Mouse (Mus musculus) liver, adult 2 months (tissue): ENCODE measurements around the gene Arhgef38. TPM values are rescaled to one million over a fixed set of nuclear protein-coding genes. Genes with fewer than 3 reads are reported as not detected.

Source experiments
- DNase-seq: peaks from one replicate; pipeline ENCODE4 v3.0.0-alpha.2; 2011; ENCODE audit warnings: low read depth, low spot score; ENCODE audit errors: extremely low read depth
- H3K27ac ChIP-seq: fragments of 200-500 bp; replicated peaks from 2 replicates; pipeline ENCODE4 v1.5.1; 2012; ENCODE audit warnings: low read depth, mild to moderate bottlenecking, control low read depth, inconsistent platforms, low read length; ENCODE audit not compliant: insufficient read depth
- H3K27me3 ChIP-seq: fragments of 200-500 bp; 2 replicates; pipeline ENCODE4 v1.6.1; 2012; ENCODE audit warnings: mild to moderate bottlenecking, moderate library complexity, low read length, inconsistent platforms; ENCODE audit not compliant: control insufficient read depth, insufficient read depth
- H3K36me3 ChIP-seq: fragments of 200-500 bp; 2 replicates; pipeline ENCODE4 v1.6.1; 2012; ENCODE audit warnings: low read length, inconsistent platforms; ENCODE audit not compliant: control insufficient read depth, insufficient read depth
- H3K4me1 ChIP-seq: fragments of 200-500 bp; 2 replicates; pipeline ENCODE4 v1.6.1; 2011; ENCODE audit warnings: low read length; ENCODE audit not compliant: control insufficient read depth, insufficient read depth
- H3K4me3 ChIP-seq: fragments of 200-500 bp; 2 replicates; pipeline ENCODE4 v1.5.1; 2011; ENCODE audit warnings: low read depth, mild to moderate bottlenecking, control low read depth, low read length, moderate library complexity; ENCODE audit not compliant: insufficient read depth
- H3K79me2 ChIP-seq: fragments of 200-500 bp; 2 replicates; pipeline ENCODE4 v1.6.1; 2012; ENCODE audit warnings: inconsistent platforms, mild to moderate bottlenecking, low read length, moderate library complexity; ENCODE audit not compliant: control insufficient read depth, insufficient read depth
- H3K9ac ChIP-seq: fragments of 200-500 bp; 2 replicates; pipeline ENCODE4 v1.6.1; 2012; ENCODE audit warnings: low read depth, mild to moderate bottlenecking, control low read depth, inconsistent platforms, low read length
- CTCF ChIP-seq: fragments of 200-500 bp; IDR thresholded peaks from 2 replicates; pipeline ENCODE4 v1.5.1; 2011; ENCODE audit warnings: low read depth, low read length, control low read depth
- POLR2A ChIP-seq: fragments of 200-500 bp; IDR thresholded peaks from 2 replicates; pipeline ENCODE4 v1.6.1; 2011; ENCODE audit warnings: low read length, control low read depth; ENCODE audit not compliant: insufficient read depth; ENCODE audit errors: extremely low read depth
- whole genome bisulfite sequencing: fragments of 180-500 bp; shearing (Covaris S2); methylation state at CpG from one replicate; pipeline ENCODE4 v1.1.7; 2018; 5-methylcytosine and 5-hydroxymethylcytosine counted together
- polyA plus RNA-seq: library from polyadenylated mRNA; depleted of rRNA; stranded (reverse); fragments of >200 nt; gene quantifications from 2 replicates; pipeline ENCODE4 v1.2.3, GENCODE M21; 2012
- total RNA-seq: library from RNA; depleted of rRNA; stranded (reverse); fragments of >200 nt; gene quantifications from 2 replicates; pipeline ENCODE4 v1.2.3, GENCODE M21; 2014

Arhgef38 gene
- total and polyA plus RNA-seq, 2 experiments = 0.09 TPM; not detected in 1

DNA sequence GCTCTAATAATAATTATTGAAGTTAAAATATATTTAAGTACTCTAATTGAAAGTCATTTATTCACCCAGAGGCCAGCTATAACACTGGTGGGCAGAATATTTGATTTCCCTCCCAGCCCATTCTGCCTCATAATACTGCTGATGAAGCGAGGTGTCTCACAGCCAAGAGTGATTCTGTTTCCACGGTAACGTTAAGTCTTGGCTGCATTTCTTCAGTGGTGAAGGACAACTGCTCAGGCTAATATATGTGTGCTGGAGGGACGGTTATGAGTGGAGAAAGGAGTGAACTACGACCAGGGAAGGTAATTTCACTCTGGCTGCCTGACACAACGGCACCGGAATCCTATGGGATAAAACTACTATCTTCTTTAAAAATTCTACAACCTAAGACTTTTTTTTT is 71.6 kb downstream of the Arhgef38 start:
- no peak for DNase-seq
- TF ChIP-seq CTCF (no peak), POLR2A (no peak)
- WGBS = 72% methylated on average over 7 of the region's 7 CpGs
- no peak overlapping the region for H3K9ac ChIP-seq
- no peaks in the 10 kb centered on the region for H3K4me1 ChIP-seq
- no peaks in the 10 kb centered on the region for H3K79me2 ChIP-seq
- H3K27ac ChIP-seq = no peak overlapping the region
- no peak overlapping the region for H3K4me3 ChIP-seq
- H3K36me3 ChIP-seq = no peaks in the 10 kb centered on the region
- H3K27me3 ChIP-seq = no peaks in the 10 kb centered on the region

DNA sequence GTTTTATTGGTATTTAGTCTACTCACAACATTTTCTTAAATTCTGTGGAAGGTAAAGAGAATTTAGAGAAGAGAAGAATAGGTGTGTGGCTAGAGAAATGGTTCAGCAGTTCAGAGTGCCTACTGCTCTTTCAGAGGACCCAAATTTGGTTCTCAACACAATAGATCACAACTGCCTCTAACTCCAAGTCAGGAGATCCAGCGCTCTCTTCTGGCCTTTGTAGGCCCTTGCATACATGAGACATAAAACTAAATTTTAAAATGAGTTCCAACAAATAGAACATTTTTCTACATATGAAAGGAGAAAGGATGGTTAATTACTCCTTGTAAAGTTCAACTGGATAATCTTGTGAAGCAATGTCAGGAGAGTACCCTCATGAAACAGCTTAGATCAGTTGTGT is 73.3 kb downstream of the Arhgef38 start:
- Histone ChIP-seq H3K27me3 (no peaks in the 10 kb centered on the region), H3K4me1 (no peaks in the 10 kb centered on the region), H3K79me2 (no peaks in the 10 kb centered on the region), H3K36me3 (no peaks in the 10 kb centered on the region), H3K27ac (no peak overlapping the region), H3K4me3 (no peak overlapping the region), H3K9ac (no peak overlapping the region)
- no peak for DNase-seq
- 90% methylated on average over 1 of the region's 1 CpGs for WGBS
- TF ChIP-seq POLR2A (no peak), CTCF (no peak)

DNA sequence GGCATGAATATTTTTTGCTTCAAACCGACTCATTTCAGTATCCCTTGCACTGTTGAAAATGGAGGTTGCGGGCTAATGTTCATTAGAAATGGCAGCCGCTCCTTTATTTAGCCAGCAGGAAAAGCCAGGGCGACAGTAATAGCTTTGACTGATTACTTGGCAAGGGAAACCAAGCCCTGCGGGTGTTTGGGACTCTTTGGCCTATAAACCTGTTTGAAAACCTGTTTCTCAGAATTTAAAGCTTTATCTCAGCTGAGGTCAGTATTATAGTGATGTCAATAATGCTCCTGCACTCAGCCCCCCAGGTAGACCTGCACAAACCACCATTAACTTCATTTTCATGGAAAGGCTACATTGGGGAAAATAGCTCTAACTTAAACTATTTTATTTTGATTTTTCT is 76.5 kb downstream of the Arhgef38 start:
- no peaks in the 10 kb centered on the region for H3K27me3 ChIP-seq
- no peak overlapping the region for H3K9ac ChIP-seq
- no peak for DNase-seq
- TF ChIP-seq POLR2A (no peak), CTCF (no peak)
- no peaks in the 10 kb centered on the region for H3K79me2 ChIP-seq
- H3K4me1 ChIP-seq = no peaks in the 10 kb centered on the region
- H3K36me3 ChIP-seq = no peaks in the 10 kb centered on the region
- no peak overlapping the region for H3K27ac ChIP-seq
- no peak overlapping the region for H3K4me3 ChIP-seq
- whole genome bisulfite sequencing = 84% methylated on average over 5 of the region's 5 CpGs

DNA sequence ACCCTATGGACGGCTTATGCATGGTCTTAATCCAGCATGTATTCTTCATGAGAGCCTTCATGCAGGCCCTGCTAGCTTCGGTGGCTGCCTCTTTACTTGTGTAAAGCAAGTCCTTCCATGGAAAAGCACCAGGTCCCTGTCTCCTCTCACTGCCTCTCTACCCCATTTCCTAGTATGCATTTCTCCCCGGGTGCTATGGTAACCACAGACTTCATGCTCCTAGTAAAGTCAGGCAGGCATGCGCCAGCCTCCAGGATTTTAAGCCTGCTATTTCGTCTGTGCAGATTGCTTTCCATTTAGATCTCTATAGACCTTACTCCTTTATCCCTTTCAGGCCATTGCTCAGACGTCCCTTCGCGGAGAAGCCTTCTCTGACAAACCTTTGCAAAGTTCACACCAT is 80.1 kb downstream of the Arhgef38 start:
- Histone ChIP-seq H3K79me2 (no peaks in the 10 kb centered on the region), H3K27me3 (no peaks in the 10 kb centered on the region), H3K27ac (no peak overlapping the region), H3K4me1 (no peaks in the 10 kb centered on the region), H3K36me3 (no peaks in the 10 kb centered on the region), H3K4me3 (no peak overlapping the region), H3K9ac (no peak overlapping the region)
- no peak for TF ChIP-seq CTCF
- no peak for TF ChIP-seq POLR2A
- WGBS = 82% methylated on average over 8 of the region's 8 CpGs
- DNase-seq = no peak

DNA sequence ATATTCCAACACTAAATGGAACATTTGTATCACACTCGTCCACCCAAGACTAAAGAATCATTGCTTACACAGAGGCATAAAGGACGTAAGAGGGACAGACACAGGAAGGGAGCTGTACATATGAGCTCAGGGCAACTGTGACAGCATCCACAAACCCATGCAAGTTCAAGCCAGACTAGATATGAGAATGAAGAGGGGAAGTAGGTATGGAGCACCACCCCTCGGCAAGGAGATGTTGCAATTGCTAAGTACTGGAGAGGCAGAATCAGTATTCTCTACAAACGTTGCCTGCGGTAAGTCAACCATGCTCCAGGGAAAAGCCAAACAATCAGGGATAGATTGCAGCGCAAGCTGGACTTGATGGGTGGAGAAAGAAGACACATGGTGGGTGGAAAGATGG is 81.1 kb downstream of the Arhgef38 start:
- TF ChIP-seq CTCF = no peak
- TF ChIP-seq POLR2A = no peak
- H3K36me3 ChIP-seq = no peaks in the 10 kb centered on the region

DNA sequence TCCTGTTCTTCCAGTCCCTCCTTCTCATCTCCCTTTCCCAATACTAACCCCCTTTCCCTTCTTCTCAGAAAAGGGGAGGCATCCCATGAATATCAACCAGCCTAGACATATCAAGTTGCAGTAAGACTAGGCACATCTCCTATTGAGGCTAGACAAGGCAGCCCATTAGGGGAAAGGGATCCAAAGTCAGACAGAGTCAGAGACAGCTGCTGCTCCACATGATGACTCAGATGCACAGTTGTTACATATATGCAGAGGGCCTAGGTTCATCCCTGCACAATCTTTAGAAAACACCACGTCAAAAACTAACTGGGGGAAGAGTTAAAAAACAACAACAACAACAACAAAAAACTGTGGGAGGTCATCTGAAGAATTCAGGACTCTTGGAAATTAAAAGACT is 81.9 kb downstream of the Arhgef38 start:
- no peaks in the 10 kb centered on the region for H3K4me1 ChIP-seq
- H3K9ac ChIP-seq = no peak overlapping the region
- H3K4me3 ChIP-seq = no peak overlapping the region
- TF ChIP-seq CTCF (no peak), POLR2A (no peak)
- 54% methylated on average over 1 of the region's 1 CpGs for WGBS
- H3K27ac ChIP-seq = no peak overlapping the region
- DNase-seq = no peak
- no peaks in the 10 kb centered on the region for H3K36me3 ChIP-seq
- no peaks in the 10 kb centered on the region for H3K79me2 ChIP-seq
- H3K27me3 ChIP-seq = no peaks in the 10 kb centered on the region

More for the DNA sequence above, 81.1 kb downstream of the Arhgef38 start:
- Histone ChIP-seq H3K79me2 (no peaks in the 10 kb centered on the region), H3K4me3 (no peak overlapping the region), H3K4me1 (no peaks in the 10 kb centered on the region), H3K9ac (no peak overlapping the region), H3K27ac (no peak overlapping the region), H3K27me3 (no peaks in the 10 kb centered on the region)
- no peak for DNase-seq
- 59% methylated on average over 6 of the region's 6 CpGs for WGBS
